Mouse (Mus musculus): Measurements from ENCODE around the gene Batf. TPM values are rescaled to one million over a fixed set of nuclear protein-coding genes. Genes with fewer than 3 reads are reported as not detected.
"Not testable (repeated sequence)": the region's sequence is repeated elsewhere in the genome, so short reads cannot be mapped to it uniquely, and the experiment has no call there.

Gene Batf
- total RNA-seq (2021): under 1 TPM in 1 of 2 experiments, not detected in 1; 0.33 TPM
- long read RNA-seq, experiment 1: 0 reads
- long read RNA-seq, experiment 2: 0 reads

- peak within 1 kb of the TSS; percentile 51 for H3K4me3 ChIP-seq
- TF ChIP-seq CTCF (IDR thresholded peaks at IDR 0.05): no peak
- intact Hi-C loops (cut with DNase I): no loop called here
Measured at GRCm38 (mm10) chr12:85686466-85687216, at the start of gene Batf. Gene Batf (plus strand): TSS chr12:85686669.

GRCm38 (mm10) chr12:85637932-85638331 is 48.5 kb upstream of the Batf start:
- Histone ChIP-seq H3K27ac (no peak overlapping the region), H3K4me3 (no peak overlapping the region)
- intact Hi-C loops (cut with DNase I): no loop called here
- no peak for DNase-seq
- TF ChIP-seq CTCF (IDR thresholded peaks at IDR 0.05): no peak

More at GRCm38 (mm10) chr12:85686466-85687216, at the start of gene Batf:
- H3K27ac ChIP-seq: no peak within 1 kb of the TSS
- no peak for DNase-seq

DNA sequence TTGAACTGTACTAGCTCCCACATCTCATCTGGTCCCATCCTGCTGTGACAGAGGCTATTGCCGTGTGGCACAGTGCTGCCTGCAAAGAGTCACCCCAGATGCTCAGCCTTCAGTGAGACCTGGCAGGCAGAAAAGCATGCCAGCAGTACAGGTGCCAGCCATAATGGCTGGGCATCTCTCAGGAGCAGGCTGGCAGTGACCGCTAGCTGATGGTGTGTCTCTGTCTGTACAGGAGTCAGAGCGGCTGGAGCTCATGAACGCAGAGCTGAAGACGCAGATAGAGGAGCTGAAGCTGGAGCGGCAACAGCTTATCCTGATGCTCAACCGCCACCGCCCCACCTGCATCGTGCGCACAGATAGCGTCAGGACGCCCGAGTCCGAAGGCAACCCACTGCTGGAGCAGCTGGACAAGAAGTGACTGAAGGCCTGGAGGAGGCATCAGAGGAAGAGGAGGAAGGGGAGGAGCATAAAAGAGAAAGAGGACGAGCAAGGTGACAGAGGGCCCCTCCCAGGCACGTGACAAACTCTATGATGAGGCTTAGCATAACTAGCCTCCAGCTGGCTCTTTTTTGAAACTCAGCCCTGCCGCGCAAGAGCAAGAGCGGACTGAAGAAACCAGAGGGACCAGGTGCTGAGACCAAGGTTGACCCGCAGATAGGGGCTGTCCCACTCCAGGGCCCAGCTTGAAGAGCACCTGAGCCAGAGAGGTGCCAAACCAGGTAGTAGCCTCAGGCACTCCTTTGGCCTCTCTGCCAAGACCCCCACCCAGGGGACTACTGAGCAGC is 47.7 kb upstream of the Batf start:
- no peak for DNase-seq
- no peak for TF ChIP-seq CTCF (IDR thresholded peaks at IDR 0.05)
- intact Hi-C loops (cut with DNase I): no loop called here
- Histone ChIP-seq H3K27ac (no peak overlapping the region), H3K4me3 (no peak overlapping the region)

GRCm38 (mm10) chr12:85639326-85640008 is 47.0 kb upstream of the Batf start:
- Histone ChIP-seq H3K27ac (no peak overlapping the region), H3K4me3 (no peak overlapping the region)
- intact Hi-C loops (cut with DNase I): loop anchor here (5.0 kb wide), 1 partner anchor 37 kb away; no protein-coding TSS in a partner anchor
- no peak for TF ChIP-seq CTCF (IDR thresholded peaks at IDR 0.05)
- peak; percentile 76 for DNase-seq

- Histone ChIP-seq H3K27ac (peak overlapping the region; percentile 28), H3K4me3 (no peak overlapping the region)
- TF ChIP-seq CTCF (IDR thresholded peaks at IDR 0.05): no peak
- intact Hi-C loops (cut with DNase I): loop anchor here (5.0 kb wide), 1 partner anchor 39 kb away; no protein-coding TSS in a partner anchor
- DNase-seq: peak; percentile 43
Measured at GRCm38 (mm10) chr12:85640852-85641563, 45.5 kb upstream of the Batf start.

GRCm38 (mm10) chr12:85641564-85641931 is 44.9 kb upstream of the Batf start:
- Histone ChIP-seq H3K27ac (peak overlapping the region; percentile 28), H3K4me3 (no peak overlapping the region)
- DNase-seq: peak; percentile 67
- TF ChIP-seq CTCF (IDR thresholded peaks at IDR 0.05): no peak
- intact Hi-C loops (cut with DNase I): loop anchor here (5.0 kb wide), 1 partner anchor 39 kb away; no protein-coding TSS in a partner anchor

- intact Hi-C loops (cut with DNase I): loop anchor here (5.0 kb wide), 1 partner anchor 41 kb away; no protein-coding TSS in a partner anchor
- TF ChIP-seq CTCF (IDR thresholded peaks at IDR 0.05): no peak
- no peak overlapping the region for H3K27ac ChIP-seq
- no peak overlapping the region for H3K4me3 ChIP-seq
- DNase-seq: no peak
Measured at GRCm38 (mm10) chr12:85643735-85644134, 42.7 kb upstream of the Batf start.

- intact Hi-C loops (cut with DNase I): loop anchor here (1.0 kb wide), 1 partner anchor 137 kb away; no protein-coding TSS in a partner anchor
- Histone ChIP-seq H3K27ac (no peak overlapping the region), H3K4me3 (no peak overlapping the region)
- DNase-seq: peak; percentile 64
- TF ChIP-seq CTCF (IDR thresholded peaks at IDR 0.05): peak; percentile 65
Measured at GRCm38 (mm10) chr12:85645664-85646063, 40.8 kb upstream of the Batf start.

- H3K4me3 ChIP-seq: no peak overlapping the region
- intact Hi-C loops (cut with DNase I): no loop called here
- H3K27ac ChIP-seq: no peak overlapping the region
- DNase-seq: peak; percentile 49
- peak; percentile 59 for TF ChIP-seq CTCF (IDR thresholded peaks at IDR 0.05)
Measured at GRCm38 (mm10) chr12:85647346-85647745, 39.1 kb upstream of the Batf start.

- no peak for DNase-seq
- no peak overlapping the region for H3K27ac ChIP-seq
- no peak for TF ChIP-seq CTCF (IDR thresholded peaks at IDR 0.05)
- intact Hi-C loops (cut with DNase I): no loop called here
- no peak overlapping the region for H3K4me3 ChIP-seq
Measured at GRCm38 (mm10) chr12:85647955-85648354, 38.5 kb upstream of the Batf start.

DNA sequence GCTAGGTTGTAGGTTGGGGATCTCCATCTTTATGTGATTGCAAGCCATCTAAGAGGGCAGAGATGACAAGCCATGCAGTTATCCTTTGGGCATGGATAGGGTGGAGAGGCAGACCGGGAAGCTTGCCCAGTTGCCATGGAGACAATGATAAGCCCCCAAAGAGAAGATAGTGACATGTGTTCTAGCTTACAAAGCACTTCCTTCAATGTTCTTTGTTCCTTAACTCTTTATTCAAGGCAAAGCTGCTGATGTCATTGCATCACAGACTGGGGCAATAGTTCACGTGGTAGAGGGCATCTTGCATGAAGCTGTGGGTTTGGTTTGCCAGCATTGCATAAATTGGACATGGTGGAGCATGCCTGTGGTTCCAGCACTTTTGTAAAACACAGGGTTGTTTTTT is 27.1 kb upstream of the Batf start:
- intact Hi-C loops (cut with DNase I): no loop called here
- Histone ChIP-seq H3K27ac (no peak overlapping the region), H3K4me3 (no peak overlapping the region)
- TF ChIP-seq CTCF (IDR thresholded peaks at IDR 0.05): no peak
- no peak for DNase-seq

GRCm38 (mm10) chr12:85660855-85661254 is 25.6 kb upstream of the Batf start:
- intact Hi-C loops (cut with DNase I): loop anchor here (5.0 kb wide), 1 partner anchor 314 kb away; no protein-coding TSS in a partner anchor
- TF ChIP-seq CTCF (IDR thresholded peaks at IDR 0.05): no peak
- Histone ChIP-seq H3K27ac (no peak overlapping the region), H3K4me3 (no peak overlapping the region)
- DNase-seq: no peak

DNA sequence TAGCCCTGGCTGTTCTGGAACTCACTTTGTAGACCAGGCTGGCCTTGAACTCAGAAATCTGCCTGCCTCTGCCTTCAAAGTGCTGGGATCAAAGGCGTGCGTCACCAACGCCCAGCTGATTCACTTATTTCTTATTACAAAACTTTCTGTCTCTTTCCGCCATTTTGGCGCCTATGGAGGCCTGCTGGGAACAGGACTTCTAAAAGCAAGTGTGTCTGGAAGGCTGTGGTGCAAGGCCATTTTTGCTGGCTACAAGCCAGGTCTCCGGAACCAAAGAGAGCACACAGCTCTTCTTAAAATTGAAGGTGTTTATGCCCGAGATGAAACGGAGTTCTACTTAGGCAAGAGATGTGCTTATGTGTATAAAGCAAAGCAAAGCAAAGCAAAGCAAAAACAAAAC is 24.2 kb upstream of the Batf start:
- intact Hi-C loops (cut with DNase I): loop anchor here (1.0 to 5.0 kb wide), 3 partner anchors 153 to 315 kb away; no protein-coding TSS in a partner anchor
- H3K27ac ChIP-seq, H3K4me3 ChIP-seq, DNase-seq: not testable (repeated sequence)
